Mouse (Mus musculus) liver, embryonic 15.5 days (tissue): Measurements from ENCODE around the gene Smap1. TPM values are rescaled to one million over a fixed set of nuclear protein-coding genes. Genes with fewer than 3 reads are reported as not detected.

Source experiments
- ATAC-seq: fragments of 200-750 bp; cut with Nextera tagmentation; 2 replicates; pipeline ENCODE4 v1.8.0; 2017; ENCODE audit warnings: moderate number of reproducible peaks, mild to moderate bottlenecking, moderate library complexity; ENCODE audit not compliant: insufficient read depth
- H3K27ac ChIP-seq: fragments of 300-500 bp; sonication (generic); replicated peaks from 2 replicates; pipeline ENCODE4 v1.5.1; 2015; ENCODE audit warnings: mild to moderate bottlenecking, inconsistent platforms
- H3K27me3 ChIP-seq: fragments of 300-500 bp; sonication (generic); 2 replicates; pipeline ENCODE4 v1.6.1; 2015; ENCODE audit warnings: mild to moderate bottlenecking, inconsistent platforms
- H3K36me3 ChIP-seq: fragments of 300-500 bp; sonication (generic); replicated peaks from 2 replicates; pipeline ENCODE4 v1.6.1; 2015; ENCODE audit warnings: moderate library complexity, mild to moderate bottlenecking, inconsistent platforms
- H3K4me1 ChIP-seq: fragments of 300-500 bp; sonication (generic); replicated peaks from 2 replicates; pipeline ENCODE4 v1.6.1; 2015; ENCODE audit warnings: inconsistent platforms
- H3K4me2 ChIP-seq: fragments of 300-500 bp; sonication (generic); 2 replicates; pipeline ENCODE4 v1.6.1; 2015; ENCODE audit warnings: moderate library complexity, mild to moderate bottlenecking, inconsistent platforms
- H3K4me3 ChIP-seq: fragments of 300-500 bp; sonication (generic); replicated peaks from 2 replicates; pipeline ENCODE4 v1.5.1; 2015; ENCODE audit warnings: mild to moderate bottlenecking, inconsistent platforms
- H3K9ac ChIP-seq: fragments of 300-500 bp; sonication (generic); 2 replicates; pipeline ENCODE4 v1.6.1; 2015; ENCODE audit warnings: moderate library complexity, mild to moderate bottlenecking, inconsistent platforms
- H3K9me3 ChIP-seq: fragments of 300-500 bp; sonication (generic); replicated peaks from 2 replicates; pipeline ENCODE4 v1.6.1; 2016; ENCODE audit warnings: inconsistent platforms
- WGBS: fragments of 180-500 bp; shearing (Covaris S2); methylation state at CpG from one replicate; pipeline ENCODE4 v1.1.7; 2015; ENCODE audit warnings: mixed read lengths; ENCODE audit not compliant: insufficient replicate concordance; 5-methylcytosine and 5-hydroxymethylcytosine counted together
- polyA plus RNA-seq: library from polyadenylated mRNA; unstranded; fragments of >200 nt; fragmentation: Nextera tagmentation; extraction: Ambion mirVana; gene quantifications from 2 replicates; pipeline ENCODE4 v1.2.1, GENCODE M21; 2015

Smap1 gene
- polyA plus RNA-seq, 1 experiment from 2014 or later = 28.2 TPM

- H3K4me3 ChIP-seq = no peak overlapping the region
- no peaks in the 10 kb centered on the region for H3K9me3 ChIP-seq
- H3K4me1 ChIP-seq = no peaks in the 10 kb centered on the region
- 92% methylated on average over 1 of the region's 1 CpGs for WGBS
- H3K9ac ChIP-seq = no peak overlapping the region
- H3K27me3 ChIP-seq = no peaks in the 10 kb centered on the region
- no peak for ATAC-seq
- peaks cover 22% of the 10 kb centered on the region for H3K36me3 ChIP-seq
- H3K27ac ChIP-seq = no peak overlapping the region
- H3K4me2 ChIP-seq = no peak overlapping the region
Observed at GRCm38 (mm10) chr1:23872194-23872593, 49.9 kb downstream of the Smap1 start.

GRCm38 (mm10) chr1:23867350-23867862 lies 54.7 kb downstream of the Smap1 start:
- Histone ChIP-seq H3K4me3 (no peak overlapping the region), H3K9me3 (no peaks in the 10 kb centered on the region), H3K4me2 (no peak overlapping the region), H3K27ac (no peak overlapping the region), H3K36me3 (peaks cover 14% of the 10 kb centered on the region), H3K4me1 (no peaks in the 10 kb centered on the region), H3K27me3 (no peaks in the 10 kb centered on the region), H3K9ac (no peak overlapping the region)
- no peak for ATAC-seq
- 67% methylated on average over 2 of the region's 2 CpGs for WGBS

DNA sequence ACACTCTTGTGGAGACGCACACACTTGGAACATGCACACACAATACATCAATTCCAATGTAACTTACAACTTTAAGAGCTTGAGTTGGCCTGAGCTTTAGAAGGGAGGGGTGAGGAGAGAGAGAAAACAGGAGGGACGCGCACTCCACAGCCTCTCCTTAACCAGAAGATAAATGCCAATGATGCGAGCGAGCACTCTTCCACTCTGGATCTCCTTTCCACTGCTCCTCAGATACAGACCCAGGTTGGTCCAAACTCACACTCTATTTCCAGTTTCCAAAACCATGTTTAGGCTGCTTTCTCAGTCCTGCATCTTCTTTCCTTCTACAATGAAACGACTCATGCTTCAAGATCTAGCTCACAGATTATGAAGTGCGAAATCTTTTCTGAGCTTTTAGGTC lies 56.6 kb downstream of the Smap1 start:
- no peak for ATAC-seq
- H3K4me1 ChIP-seq = no peaks in the 10 kb centered on the region
- no peaks in the 10 kb centered on the region for H3K9me3 ChIP-seq
- H3K27me3 ChIP-seq = no peaks in the 10 kb centered on the region
- no peak overlapping the region for H3K27ac ChIP-seq
- peaks cover 9% of the 10 kb centered on the region for H3K36me3 ChIP-seq
- no peak overlapping the region for H3K4me2 ChIP-seq
- WGBS = 92% methylated on average over 7 of the region's 7 CpGs
- H3K9ac ChIP-seq = no peak overlapping the region
- H3K4me3 ChIP-seq = no peak overlapping the region

DNA sequence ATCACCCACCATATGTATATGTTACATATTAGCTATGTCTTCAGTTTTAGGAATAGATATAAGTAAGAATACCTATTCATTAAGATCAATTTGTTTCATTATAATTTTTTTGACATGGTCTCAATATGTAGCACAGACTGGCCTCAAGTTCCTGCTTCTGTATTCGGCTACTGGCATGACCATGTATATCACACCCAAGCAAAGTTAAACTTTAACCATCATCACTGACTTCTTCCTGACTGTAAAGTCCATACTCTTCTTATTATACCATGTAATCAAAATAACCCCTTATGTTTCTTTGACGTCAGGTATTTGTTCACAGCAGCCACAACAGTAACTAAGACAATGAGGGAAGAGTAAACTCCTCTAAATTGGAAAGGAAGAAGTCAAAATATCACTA lies 61.2 kb downstream of the Smap1 start:
- Histone ChIP-seq H3K4me2 (no peak overlapping the region), H3K36me3 (peaks cover 40% of the 10 kb centered on the region), H3K27me3 (no peaks in the 10 kb centered on the region), H3K9me3 (no peaks in the 10 kb centered on the region), H3K4me1 (no peaks in the 10 kb centered on the region), H3K9ac (no peak overlapping the region), H3K4me3 (no peak overlapping the region), H3K27ac (no peak overlapping the region)
- ATAC-seq = no peak
- 81% methylated on average over 2 of the region's 2 CpGs for WGBS

- Histone ChIP-seq H3K9ac (no peak overlapping the region), H3K27me3 (no peaks in the 10 kb centered on the region), H3K36me3 (peaks cover 49% of the 10 kb centered on the region), H3K4me1 (no peaks in the 10 kb centered on the region), H3K4me2 (no peak overlapping the region), H3K9me3 (no peaks in the 10 kb centered on the region), H3K27ac (no peak overlapping the region), H3K4me3 (no peak overlapping the region)
- no peak for ATAC-seq
- 75% methylated on average over 3 of the region's 3 CpGs for WGBS
Observed at GRCm38 (mm10) chr1:23855623-23856022, 66.5 kb downstream of the Smap1 start.

DNA sequence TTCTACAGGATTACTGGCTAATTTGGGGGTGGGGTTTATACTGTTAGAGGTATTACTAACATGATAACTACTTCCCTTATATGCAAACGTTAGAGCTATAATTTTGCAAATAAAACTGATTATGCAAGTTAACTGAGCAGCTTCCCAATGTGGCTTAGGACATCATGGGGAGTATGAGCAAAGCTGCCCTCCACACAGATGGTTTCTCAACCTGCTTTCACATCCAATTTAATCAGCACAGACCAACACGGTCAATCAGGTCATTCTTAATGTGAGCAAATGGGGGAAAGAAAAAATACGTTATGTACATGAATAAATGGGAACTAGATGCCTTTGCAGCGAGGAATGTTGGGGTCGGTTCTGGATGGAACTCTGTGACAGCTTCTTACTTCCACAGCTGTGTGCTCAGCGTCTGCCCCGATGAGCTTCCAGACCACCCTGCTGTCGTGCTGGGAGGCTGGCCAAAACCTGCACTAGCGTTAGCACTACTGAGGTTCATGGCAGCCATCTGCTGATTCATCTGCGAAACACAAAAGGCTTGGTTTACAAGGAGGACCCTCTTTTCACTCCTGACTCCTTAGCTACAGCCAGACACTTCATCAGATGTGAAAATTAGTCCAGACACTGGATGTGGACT lies 76.0 kb downstream of the Smap1 start:
- no peak overlapping the region for H3K4me2 ChIP-seq
- H3K27me3 ChIP-seq = no peaks in the 10 kb centered on the region
- H3K4me1 ChIP-seq = no peaks in the 10 kb centered on the region
- 85% methylated on average over 10 of the region's 10 CpGs for WGBS
- H3K27ac ChIP-seq = no peak overlapping the region
- ATAC-seq = no peak
- H3K4me3 ChIP-seq = no peak overlapping the region
- peaks cover 56% of the 10 kb centered on the region for H3K36me3 ChIP-seq
- H3K9ac ChIP-seq = no peak overlapping the region
- H3K9me3 ChIP-seq = no peaks in the 10 kb centered on the region

DNA sequence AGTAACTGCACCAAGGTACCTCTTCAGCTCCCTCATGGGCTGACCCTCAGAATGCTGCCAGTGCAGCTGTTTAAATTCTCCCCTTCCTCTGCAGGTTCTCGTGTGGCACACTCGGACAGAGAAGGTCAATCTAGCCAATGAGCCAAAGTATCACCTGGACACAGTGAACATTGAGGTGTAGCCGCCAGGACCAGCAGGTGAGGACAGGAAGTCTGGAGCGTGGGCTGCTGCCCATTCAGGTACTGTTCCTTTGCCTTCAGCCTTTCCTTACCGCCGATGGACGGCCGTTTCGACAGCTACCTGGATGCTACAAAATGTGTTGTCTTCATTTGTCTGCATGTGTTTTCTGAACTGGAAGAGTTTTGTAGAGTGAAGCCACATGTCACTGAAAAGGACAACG lies 77.1 kb downstream of the Smap1 start:
- H3K27ac ChIP-seq = no peak overlapping the region
- no peaks in the 10 kb centered on the region for H3K27me3 ChIP-seq
- no peaks in the 10 kb centered on the region for H3K4me1 ChIP-seq
- H3K9ac ChIP-seq = no peak overlapping the region
- no peak overlapping the region for H3K4me3 ChIP-seq
- no peak overlapping the region for H3K4me2 ChIP-seq
- no peak for ATAC-seq
- no peaks in the 10 kb centered on the region for H3K9me3 ChIP-seq
- WGBS = 90% methylated on average over 10 of the region's 10 CpGs
- peaks cover 49% of the 10 kb centered on the region for H3K36me3 ChIP-seq

DNA sequence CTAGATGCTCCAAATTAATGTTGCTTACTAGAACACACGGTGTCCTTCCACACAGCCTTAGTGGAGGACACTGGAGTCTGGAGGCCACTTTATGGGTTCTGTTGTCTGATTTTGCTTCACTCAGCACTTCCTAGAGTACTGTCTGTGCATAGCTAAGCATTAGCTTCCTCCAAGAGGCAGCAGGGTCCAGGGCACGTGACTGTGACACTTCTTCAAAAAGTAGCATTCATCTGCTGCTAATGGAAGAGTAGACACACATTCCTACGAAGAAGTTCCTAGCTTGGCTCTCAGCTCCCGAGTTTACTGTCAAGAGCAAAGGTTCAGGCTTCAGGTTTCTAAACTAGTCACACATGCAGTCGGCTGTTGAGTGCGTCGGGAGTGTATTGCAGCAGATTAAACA lies 78.3 kb downstream of the Smap1 start:
- WGBS = 76% methylated on average over 7 of the region's 7 CpGs
- no peaks in the 10 kb centered on the region for H3K9me3 ChIP-seq
- ATAC-seq = no peak
- no peak overlapping the region for H3K27ac ChIP-seq
- H3K9ac ChIP-seq = no peak overlapping the region
- peaks cover 44% of the 10 kb centered on the region for H3K36me3 ChIP-seq
- no peak overlapping the region for H3K4me3 ChIP-seq
- no peaks in the 10 kb centered on the region for H3K27me3 ChIP-seq
- H3K4me1 ChIP-seq = no peaks in the 10 kb centered on the region
- no peak overlapping the region for H3K4me2 ChIP-seq

DNA sequence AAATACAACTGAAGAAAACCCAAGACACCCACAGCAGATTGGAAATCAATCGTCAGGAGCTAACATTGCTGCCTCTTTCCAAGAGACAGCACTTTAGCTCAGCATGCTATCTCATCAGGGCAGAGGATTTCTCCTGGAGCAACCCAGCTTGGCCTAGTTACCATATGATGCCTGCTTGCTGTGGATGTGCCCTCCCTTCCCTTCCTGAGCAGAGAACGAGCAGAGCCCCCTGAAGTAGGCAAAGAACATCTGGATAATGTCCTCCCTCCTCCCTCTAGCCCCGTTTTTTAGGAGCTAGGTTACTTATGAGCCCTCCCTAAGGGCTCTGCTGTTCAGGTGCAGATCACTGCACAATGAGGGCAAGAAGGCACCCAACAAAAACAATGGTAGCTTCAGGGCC lies 79.5 kb downstream of the Smap1 start:
- Histone ChIP-seq H3K4me2 (no peak overlapping the region), H3K9ac (no peak overlapping the region), H3K27me3 (no peaks in the 10 kb centered on the region), H3K4me1 (no peaks in the 10 kb centered on the region), H3K4me3 (no peak overlapping the region), H3K27ac (no peak overlapping the region), H3K36me3 (peaks cover 34% of the 10 kb centered on the region), H3K9me3 (no peaks in the 10 kb centered on the region)
- no peak for ATAC-seq
- WGBS = 70% methylated on average over 3 of the region's 3 CpGs

- H3K27me3 ChIP-seq = no peaks in the 10 kb centered on the region
- H3K4me2 ChIP-seq = no peak overlapping the region
- H3K4me3 ChIP-seq = no peak overlapping the region
- H3K4me1 ChIP-seq = no peaks in the 10 kb centered on the region
- H3K9ac ChIP-seq = no peak overlapping the region
- no peaks in the 10 kb centered on the region for H3K9me3 ChIP-seq
- H3K27ac ChIP-seq = no peak overlapping the region
- ATAC-seq = no peak
- peaks cover 21% of the 10 kb centered on the region for H3K36me3 ChIP-seq
Observed at GRCm38 (mm10) chr1:23840924-23841323, 81.2 kb downstream of the Smap1 start.

- Histone ChIP-seq H3K4me3 (no peak overlapping the region), H3K4me1 (no peaks in the 10 kb centered on the region), H3K27ac (no peak overlapping the region), H3K9ac (no peak overlapping the region), H3K9me3 (no peaks in the 10 kb centered on the region), H3K4me2 (no peak overlapping the region), H3K27me3 (no peaks in the 10 kb centered on the region), H3K36me3 (no peaks in the 10 kb centered on the region; the same call in 1 of the 2 replicates)
- no peak for ATAC-seq
- 29% methylated on average over 4 of the region's 4 CpGs for WGBS
Observed at GRCm38 (mm10) chr1:23836630-23837029, 85.5 kb downstream of the Smap1 start.

GRCm38 (mm10) chr1:23834819-23835218 lies 87.3 kb downstream of the Smap1 start:
- no peak for ATAC-seq
- Histone ChIP-seq H3K9me3 (no peaks in the 10 kb centered on the region), H3K9ac (no peak overlapping the region), H3K27me3 (no peaks in the 10 kb centered on the region), H3K4me3 (no peak overlapping the region), H3K4me1 (no peaks in the 10 kb centered on the region), H3K27ac (no peak overlapping the region), H3K36me3 (no peaks in the 10 kb centered on the region), H3K4me2 (no peak overlapping the region)
- 56% methylated on average over 9 of the region's 9 CpGs for WGBS
